Mouse (Mus musculus): Measurements from ENCODE around the gene Scnm1.

Gene Scnm1

DNA sequence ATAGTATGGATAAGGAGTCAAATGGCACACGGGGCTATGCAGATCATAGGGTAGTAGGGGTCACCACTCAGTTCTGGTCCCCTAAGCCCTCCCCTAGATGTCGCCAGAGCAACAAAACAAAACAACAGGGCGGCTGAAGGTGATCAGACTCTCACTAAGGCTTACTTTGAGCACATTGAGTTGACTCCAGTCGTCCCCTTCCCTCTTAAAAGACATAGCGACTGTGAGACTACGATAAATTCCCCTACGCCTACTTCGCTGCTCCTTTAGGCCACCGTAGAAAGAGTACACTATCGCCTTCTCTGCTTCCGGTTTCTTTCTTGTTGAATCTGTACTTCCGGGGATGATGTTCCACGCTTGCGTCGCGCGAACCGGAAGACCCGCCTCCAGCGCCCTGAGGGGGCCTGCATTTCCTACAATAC is at the start of gene Scnm1, which contains the start of gene Lysmd1:
Gene Scnm1, minus strand, starts transcription at position 332 of the 422 bp plus-strand sequence.
Gene Lysmd1, plus strand, starts transcription at position 409 of the 422 bp plus-strand sequence.
- peak; percentile 91 to 92 for DNase-seq

GRCm38 (mm10) chr3:95181841-95182240 is 48.0 kb upstream of the Scnm1 start:
- DNase-seq = no peak

- no peak for DNase-seq
These were observed 46.1 kb upstream of the Scnm1 start for GRCm38 (mm10) chr3:95179890-95180289.

DNA sequence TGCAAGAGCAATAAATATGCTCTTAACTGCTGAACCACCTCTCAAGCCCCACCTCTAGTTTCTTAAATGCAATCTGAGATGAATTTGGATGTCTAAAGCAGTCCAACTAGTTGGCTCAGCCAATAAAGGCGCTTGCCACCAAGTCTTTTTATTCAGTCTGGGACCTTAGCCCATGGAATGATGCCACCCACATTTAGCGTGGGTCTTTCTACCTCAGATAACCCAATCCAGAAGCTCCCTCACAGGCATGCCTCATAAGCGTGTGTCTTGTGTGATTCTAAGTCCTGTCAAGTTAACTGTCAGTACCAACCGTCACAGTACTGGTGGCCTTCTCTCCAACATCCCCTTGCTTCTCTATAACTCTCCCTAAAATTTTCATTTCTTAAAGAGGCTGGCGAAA is 45.1 kb upstream of the Scnm1 start:
- no peak for DNase-seq

GRCm38 (mm10) chr3:95177583-95177982 is 43.8 kb upstream of the Scnm1 start:
- no peak for DNase-seq

- DNase-seq = no peak
These were observed 42.7 kb upstream of the Scnm1 start for GRCm38 (mm10) chr3:95176500-95176899.

GRCm38 (mm10) chr3:95174011-95174592 is 40.3 kb upstream of the Scnm1 start:
- DNase-seq = peak; percentile 89 to 90

DNA sequence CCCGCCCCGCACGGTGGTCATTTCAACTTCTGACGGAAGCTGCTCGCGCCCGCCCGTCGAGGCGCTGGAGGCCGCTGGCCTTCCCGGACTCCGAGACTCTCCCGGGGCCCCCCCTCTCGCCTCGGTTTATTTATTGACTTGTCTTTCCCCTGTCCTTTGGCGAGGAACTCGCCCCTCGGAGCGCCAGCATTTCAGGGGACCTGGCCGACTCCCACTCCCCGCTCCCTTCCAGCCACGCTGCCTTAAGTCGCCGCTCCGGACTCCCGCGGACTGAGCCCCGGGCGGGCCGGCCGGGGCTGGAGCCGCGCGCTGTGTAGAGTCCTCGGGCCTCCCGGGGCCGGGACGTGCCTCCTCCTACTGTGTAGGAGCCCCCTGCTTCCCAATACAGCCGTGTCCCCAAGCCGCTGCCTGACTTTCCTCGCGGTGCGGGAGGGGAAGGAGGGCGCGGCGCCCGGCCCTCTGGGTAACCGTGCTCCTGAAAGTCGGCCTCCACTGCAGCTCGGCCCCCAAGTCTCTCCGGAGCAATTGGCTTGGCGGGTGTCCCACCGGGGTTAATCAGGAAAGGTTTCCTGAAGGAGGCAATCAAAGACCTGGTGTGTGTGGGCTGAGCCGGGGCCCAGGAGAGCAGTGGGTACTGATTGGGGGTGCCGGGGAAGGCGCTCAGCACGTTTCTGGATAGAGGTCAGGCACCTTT is 39.6 kb upstream of the Scnm1 start:
- DNase-seq = peak; percentile 31 to 38

DNA sequence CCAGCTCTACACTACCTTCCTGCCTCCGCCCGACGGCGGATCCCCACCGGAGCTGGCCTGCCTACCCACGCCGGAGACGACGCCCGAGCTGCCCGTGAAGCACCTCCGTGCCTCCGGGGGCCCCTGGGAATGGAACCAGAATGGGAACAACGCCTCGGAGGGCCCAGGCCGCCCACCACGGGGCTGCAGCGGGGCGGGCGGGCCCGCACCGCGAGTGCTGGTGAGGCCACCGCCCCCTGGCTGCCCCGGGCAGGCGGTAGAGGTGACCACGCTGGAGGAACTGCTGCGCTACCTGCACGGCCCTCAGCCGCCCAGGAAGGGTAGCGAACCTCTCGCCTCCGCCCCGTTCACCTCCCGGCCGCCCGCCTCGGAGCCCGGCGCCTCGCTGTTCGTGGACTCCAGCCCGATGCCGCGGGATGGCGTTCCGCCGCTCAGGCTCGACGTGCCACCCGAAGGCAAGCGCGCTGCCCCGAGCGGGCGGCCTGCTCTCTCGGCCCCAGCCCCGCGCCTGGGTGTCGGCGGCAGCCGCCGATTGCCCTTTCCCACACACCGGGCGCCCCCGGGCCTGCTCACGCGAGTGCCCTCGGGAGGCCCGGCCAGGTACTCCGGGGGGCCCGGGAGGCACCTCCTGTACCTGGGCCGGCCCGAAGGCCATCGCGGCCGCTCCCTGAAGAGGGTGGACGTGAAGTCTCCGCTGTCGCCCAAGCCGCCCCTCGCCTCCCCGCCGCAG is 38.9 kb upstream of the Scnm1 start:
- DNase-seq = no peak

DNA sequence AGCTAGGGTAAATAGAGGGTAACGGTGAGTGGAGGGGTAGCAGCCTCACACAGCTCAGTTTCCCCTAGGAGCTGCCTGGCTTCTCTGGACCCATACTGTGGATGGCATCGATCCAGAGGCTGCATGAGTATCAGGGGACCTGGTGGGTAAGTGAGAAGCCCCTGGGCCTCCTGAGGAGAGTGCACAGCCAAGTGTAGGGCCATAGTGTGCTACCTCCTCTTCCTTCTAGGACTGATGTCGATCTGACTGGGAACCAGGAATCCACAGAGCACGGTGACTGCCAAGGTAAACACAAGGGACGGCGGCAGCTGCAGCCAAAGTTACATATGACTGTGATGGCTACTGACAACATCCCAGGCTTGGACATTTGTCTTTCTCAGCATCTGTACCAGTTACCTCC is 37.3 kb upstream of the Scnm1 start:
- DNase-seq = no peak

GRCm38 (mm10) chr3:95169996-95170395 is 36.2 kb upstream of the Scnm1 start:
- DNase-seq = no peak

DNA sequence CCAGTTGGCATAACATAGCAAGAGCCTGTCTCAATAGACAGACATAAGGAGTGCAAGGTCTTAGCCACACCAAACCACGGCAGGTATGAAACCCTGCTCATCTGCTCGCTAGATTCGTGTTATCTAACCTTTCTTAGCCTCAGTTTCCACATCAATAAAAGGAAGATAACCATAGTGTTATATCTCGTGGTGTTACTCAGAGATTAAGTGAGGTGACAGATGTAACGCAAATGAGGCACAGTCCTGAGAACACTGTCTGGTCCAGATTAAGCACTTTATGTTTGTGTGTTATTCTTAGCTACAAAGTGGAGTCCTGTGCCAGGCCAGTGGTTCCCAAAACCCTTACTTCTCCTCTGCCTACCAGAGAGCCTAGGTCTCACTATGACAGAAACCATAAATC is 31.0 kb upstream of the Scnm1 start:
- no peak for DNase-seq

DNA sequence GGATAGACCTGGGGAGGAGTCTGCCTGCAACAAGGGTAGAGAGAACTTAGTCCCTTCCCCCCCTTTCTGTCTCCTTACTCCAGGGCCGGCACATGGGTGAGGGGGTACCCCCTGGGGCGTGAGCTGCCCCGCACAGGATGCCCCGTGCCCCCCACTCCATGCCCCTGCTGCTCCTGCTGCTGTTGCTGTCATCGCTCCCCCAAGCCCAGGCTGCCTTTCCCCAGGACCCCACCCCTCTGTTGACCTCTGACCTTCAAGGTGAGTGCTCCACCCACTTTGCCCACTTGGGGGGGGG is 30.4 kb upstream of the Scnm1 start:
- DNase-seq = no peak

DNA sequence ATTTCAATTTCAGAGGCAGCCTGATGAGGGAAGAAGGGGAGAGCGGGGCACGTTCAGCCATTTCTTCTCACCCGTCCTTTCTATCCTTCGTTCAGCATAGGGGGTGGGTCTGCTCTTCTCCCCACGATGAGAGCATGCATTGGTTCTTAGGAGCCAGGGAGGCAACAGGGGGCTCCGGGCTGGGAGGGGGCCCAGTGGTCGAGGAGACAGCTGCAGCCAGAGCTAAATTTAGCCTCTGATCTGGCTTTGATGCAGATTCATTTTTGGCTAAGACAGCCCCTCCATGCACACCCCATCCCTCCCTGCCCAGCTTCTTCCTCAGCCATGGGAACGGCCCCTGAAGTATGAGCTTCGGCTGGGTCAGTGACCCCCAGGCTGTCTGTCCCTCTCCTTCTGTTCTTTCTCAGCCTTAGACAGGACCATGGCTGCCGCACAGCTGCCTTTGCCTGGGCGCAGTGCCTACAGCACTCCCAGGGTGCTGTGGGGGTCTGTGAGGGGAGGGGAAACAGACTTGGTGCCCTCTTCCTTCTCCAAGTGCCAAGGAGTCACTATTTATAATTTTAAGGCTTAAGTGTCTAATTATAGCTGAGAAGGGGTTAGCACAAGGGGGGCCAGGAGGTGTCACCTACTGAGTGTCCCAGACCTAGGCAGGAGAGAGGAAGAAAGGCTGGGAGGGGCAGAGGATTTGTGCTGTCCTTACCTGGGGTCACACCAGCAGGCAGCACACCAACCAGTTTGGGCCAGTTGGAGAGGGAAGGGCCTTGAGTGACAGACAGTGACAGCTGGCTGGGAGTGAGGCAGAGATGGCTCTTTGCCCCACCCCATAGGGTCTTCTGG is 29.8 kb upstream of the Scnm1 start:
- DNase-seq = no peak

DNA sequence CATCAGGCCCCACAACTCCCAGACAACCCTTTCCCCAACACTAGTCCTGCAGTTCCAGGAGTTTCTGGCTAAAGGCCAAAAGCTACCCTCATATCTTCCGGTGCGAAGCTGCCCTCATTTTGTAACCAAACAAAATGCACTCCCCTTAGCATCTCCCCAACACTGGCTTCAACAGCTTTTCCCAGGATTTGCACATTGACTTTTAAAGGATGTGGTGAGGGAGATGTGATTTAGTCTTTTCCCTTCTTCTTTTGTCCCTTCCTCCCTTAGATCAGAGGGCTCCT is 28.5 kb upstream of the Scnm1 start:
- DNase-seq = no peak

DNA sequence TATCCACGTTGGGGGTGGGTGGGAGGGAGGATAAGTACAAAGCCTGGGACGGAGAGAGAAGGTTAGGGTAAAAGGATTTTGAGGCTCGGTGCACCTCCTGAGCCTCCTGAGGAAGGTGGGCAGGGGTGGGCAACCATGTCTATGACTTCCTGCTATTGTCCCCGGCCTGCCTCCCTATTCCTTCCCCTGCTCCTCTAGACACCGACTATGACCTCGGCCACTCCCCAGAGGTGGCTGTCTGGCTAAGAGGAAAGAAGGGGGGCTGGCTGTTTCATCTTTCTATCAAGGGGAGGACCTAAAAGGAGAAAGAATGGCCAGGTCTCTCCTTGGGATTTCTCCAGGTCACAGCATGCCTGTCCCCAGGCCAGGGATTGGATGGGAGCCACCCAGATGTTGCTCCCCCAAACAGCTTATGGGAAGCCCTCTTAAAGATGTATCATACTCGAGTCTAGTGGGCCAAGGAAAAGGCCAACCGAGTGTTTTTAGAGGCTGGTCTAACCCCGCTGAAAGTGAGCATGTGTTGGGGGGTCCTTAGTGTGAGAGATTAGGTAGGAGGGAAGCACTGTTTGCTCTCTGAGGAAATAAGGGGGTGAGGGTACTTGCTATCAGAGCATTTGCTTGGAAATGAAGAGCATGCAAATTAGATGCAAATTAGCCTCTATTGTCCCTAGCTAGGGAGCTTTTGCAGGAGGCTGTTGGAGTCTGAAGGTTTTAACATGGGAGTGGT is 28.0 kb upstream of the Scnm1 start:
- no peak for DNase-seq

- DNase-seq = no peak
These were observed 27.3 kb upstream of the Scnm1 start for GRCm38 (mm10) chr3:95161041-95161551.

GRCm38 (mm10) chr3:95159987-95160963 is 26.5 kb upstream of the Scnm1 start, which contains the start of gene Sema6c:
TSS of gene Sema6c (plus strand) at chr3:95160457.
- DNase-seq = peak; percentile 84 to 85

- DNase-seq = no peak
These were observed 25.7 kb upstream of the Scnm1 start for GRCm38 (mm10) chr3:95159511-95159986.

DNA sequence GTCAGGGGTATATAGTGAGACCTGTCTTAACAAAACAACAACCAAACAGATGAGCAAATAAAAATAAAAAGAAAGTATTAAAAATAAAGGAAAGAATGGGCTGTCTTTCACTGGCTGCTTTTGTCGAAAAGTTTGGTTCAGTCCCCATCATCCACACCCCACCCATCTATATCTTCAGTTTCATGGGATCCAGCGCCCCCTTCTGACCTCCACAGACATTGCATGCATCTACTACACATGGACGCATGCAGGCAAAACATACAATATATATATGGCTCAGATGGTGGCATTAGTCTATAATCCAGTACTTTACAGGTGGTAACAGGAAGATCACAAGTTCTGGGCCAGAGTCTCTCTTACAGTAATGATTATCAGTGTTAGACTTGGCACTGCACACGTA is 20.1 kb upstream of the Scnm1 start:
- peak; percentile 82 to 86 for DNase-seq

GRCm38 (mm10) chr3:95147924-95148323 is 14.1 kb upstream of the Scnm1 start:
- no peak for DNase-seq

Data from B cell, adult 2 months (primary cell).